Mouse (Mus musculus) forebrain, embryonic 11.5 days (tissue): ENCODE results near the gene Syne2. TPM values are rescaled to one million over a fixed set of nuclear protein-coding genes. Genes with fewer than 3 reads are reported as not detected.

Source experiments
- ATAC-seq: fragments of 200-750 bp; cut with Nextera tagmentation; replicated peaks from 2 replicates; pipeline ENCODE4 v1.8.0; 2017; ENCODE audit warnings: moderate TSS enrichment; ENCODE audit not compliant: low FRiP score
- DNase-seq: peaks from one replicate; pipeline ENCODE4 v3.0.0-alpha.2; 2017; ENCODE audit warnings: low spot score
- H3K27ac ChIP-seq: fragments of 300-500 bp; sonication (generic); 2 replicates; pipeline ENCODE4 v1.5.1; 2014; ENCODE audit warnings: low read depth, low read length
- H3K27me3 ChIP-seq: fragments of 300-500 bp; sonication (generic); 2 replicates; pipeline ENCODE4 v1.6.1; 2014; ENCODE audit warnings: mild to moderate bottlenecking, low read length, mixed read lengths; ENCODE audit not compliant: control insufficient read depth, insufficient read depth
- H3K36me3 ChIP-seq: fragments of 300-500 bp; sonication (generic); 2 replicates; pipeline ENCODE4 v1.6.1; 2014; ENCODE audit warnings: mild to moderate bottlenecking, low read length, moderate library complexity, mixed read lengths; ENCODE audit not compliant: control insufficient read depth, insufficient read depth
- H3K4me1 ChIP-seq: fragments of 300-500 bp; sonication (generic); replicated peaks from 2 replicates; pipeline ENCODE4 v1.6.1; 2014; ENCODE audit warnings: low read length, mixed read lengths; ENCODE audit not compliant: control insufficient read depth, insufficient read depth
- H3K4me2 ChIP-seq: fragments of 300-500 bp; sonication (generic); 2 replicates; pipeline ENCODE4 v1.6.1; 2014; ENCODE audit warnings: low read depth, mild to moderate bottlenecking, low read length, moderate library complexity, mixed read lengths; ENCODE audit not compliant: severe bottlenecking
- H3K4me3 ChIP-seq: fragments of 300-500 bp; sonication (generic); 2 replicates; pipeline ENCODE4 v1.5.1; 2014; ENCODE audit warnings: low read depth, low read length
- H3K9ac ChIP-seq: fragments of 300-500 bp; sonication (generic); 2 replicates; pipeline ENCODE4 v1.6.1; 2014; ENCODE audit warnings: low read length
- H3K9me3 ChIP-seq: fragments of 300-500 bp; sonication (generic); 2 replicates; pipeline ENCODE4 v1.6.1; 2016; ENCODE audit warnings: low read length, mixed read lengths; ENCODE audit not compliant: control insufficient read depth
- WGBS: fragments of 180-500 bp; shearing (Covaris S2); extraction: QIAGEN DNeasy Blood & Tissue Kit; methylation state at CpG from one replicate; pipeline ENCODE4 v1.1.7; 2014; 5-methylcytosine and 5-hydroxymethylcytosine counted together
- polyA plus RNA-seq: library from polyadenylated mRNA; unstranded; fragments of >200 nt; fragmentation: Nextera tagmentation; extraction: Ambion mirVana; gene quantifications from 2 replicates; pipeline ENCODE4 v1.2.1, GENCODE M21; 2014

Syne2 gene
- polyA plus RNA-seq, 1 experiment from 2014 or later, result 127 TPM

DNA sequence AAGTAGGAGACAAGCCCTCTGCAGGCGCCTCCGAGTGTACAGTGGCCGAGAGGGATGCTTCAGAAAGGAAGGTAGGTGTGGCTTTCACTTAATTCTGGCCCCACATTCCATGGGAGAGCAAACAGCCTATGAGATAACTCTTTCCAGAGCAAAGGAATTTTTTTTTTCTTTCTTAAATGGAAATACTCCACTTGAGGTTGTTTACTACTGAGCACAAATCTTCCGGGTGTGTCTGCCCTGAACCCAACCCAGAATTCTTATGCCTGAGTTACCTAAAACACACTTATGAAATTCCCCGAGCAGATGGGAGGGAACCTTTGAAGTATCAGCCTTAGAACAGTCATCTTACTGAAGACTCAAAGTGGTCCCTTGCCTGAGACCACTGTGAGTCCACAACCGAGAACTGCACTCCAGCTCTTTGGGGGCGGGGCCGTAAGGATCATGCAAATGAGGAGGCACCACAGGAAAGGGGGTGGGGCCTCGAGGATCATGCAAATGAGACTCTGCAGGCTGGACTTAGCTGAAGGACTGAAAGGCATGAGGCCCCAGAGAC, 186.8 kb downstream of the Syne2 start:
- no peak overlapping the region for H3K4me3 ChIP-seq
- DNase-seq (peak; percentile 87), ATAC-seq (peak; percentile 95)
- no peak overlapping the region for H3K9ac ChIP-seq
- 39% methylated on average over 9 of the region's 9 CpGs for WGBS
- peaks cover 2% of the 10 kb centered on the region for H3K36me3 ChIP-seq
- no peaks in the 10 kb centered on the region for H3K27me3 ChIP-seq
- no peak overlapping the region for H3K27ac ChIP-seq
- no peak overlapping the region for H3K4me2 ChIP-seq
- no peaks in the 10 kb centered on the region for H3K9me3 ChIP-seq
- peaks cover 2% of the 10 kb centered on the region; the same call in 1 of the 2 replicates for H3K4me1 ChIP-seq

DNA sequence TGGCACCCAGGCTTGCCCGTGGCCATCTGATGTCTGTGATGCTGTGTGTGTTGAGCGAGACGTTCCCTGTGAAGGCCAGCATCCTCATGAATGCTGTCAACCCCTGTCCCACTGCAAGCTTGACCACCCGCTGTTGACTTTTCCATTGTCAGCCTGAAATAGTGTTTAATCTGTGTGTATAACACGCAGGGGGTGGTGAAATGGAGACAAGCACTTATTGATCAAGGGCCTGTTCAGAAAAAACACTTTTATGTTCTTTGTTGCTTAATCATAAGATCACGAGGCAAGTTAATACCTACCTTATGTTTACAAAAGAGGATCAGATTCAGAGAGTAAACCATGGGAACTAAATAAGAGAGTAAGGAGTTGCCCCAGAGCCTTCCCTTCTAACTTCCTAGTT, 191.1 kb downstream of the Syne2 start:
- Histone ChIP-seq H3K27ac (no peak overlapping the region), H3K4me2 (no peak overlapping the region), H3K4me3 (no peak overlapping the region), H3K27me3 (no peaks in the 10 kb centered on the region), H3K4me1 (peaks cover 2% of the 10 kb centered on the region; the same call in 1 of the 2 replicates), H3K36me3 (peaks cover 3% of the 10 kb centered on the region), H3K9ac (no peak overlapping the region), H3K9me3 (no peaks in the 10 kb centered on the region)
- DNase-seq, result no peak
- WGBS, result 71% methylated on average over 6 of the region's 6 CpGs
- ATAC-seq, result no peak

- Histone ChIP-seq H3K9ac (no peak overlapping the region), H3K27ac (no peak overlapping the region), H3K36me3 (peaks cover 6% of the 10 kb centered on the region; the same call in 1 of the 2 replicates), H3K4me3 (no peak overlapping the region), H3K9me3 (no peaks in the 10 kb centered on the region), H3K4me1 (no peaks in the 10 kb centered on the region; the same call in 1 of the 2 replicates), H3K27me3 (no peaks in the 10 kb centered on the region), H3K4me2 (no peak overlapping the region)
- WGBS, result 90% methylated on average over 3 of the region's 4 CpGs
- no peak for ATAC-seq
- no peak for DNase-seq
Measured at GRCm38 (mm10) chr12:76012789-76013188, 194.9 kb downstream of the Syne2 start.

DNA sequence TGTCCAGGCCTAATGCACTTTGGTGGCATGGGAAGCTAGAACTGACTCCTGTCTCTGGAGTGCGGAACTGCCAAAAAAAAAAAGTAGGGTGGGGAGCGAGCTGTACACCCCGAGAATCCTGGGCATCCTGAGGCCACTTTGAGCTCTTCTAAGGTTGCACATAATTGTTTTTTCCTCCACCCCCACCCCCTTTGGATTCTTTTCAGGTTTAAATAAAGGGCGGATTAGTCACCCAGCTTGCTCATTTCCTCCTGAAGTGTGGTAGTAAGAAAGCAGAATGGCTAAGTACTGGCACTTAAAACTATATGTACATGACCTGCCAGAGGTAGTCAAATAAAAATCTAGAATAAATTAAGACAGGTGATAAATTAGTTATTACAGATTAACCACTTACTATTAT, 195.5 kb downstream of the Syne2 start:
- no peaks in the 10 kb centered on the region; the same call in 1 of the 2 replicates for H3K4me1 ChIP-seq
- no peaks in the 10 kb centered on the region for H3K27me3 ChIP-seq
- no peak overlapping the region for H3K4me2 ChIP-seq
- no peak for ATAC-seq
- no peak overlapping the region for H3K27ac ChIP-seq
- H3K4me3 ChIP-seq, result no peak overlapping the region
- WGBS, result 23% methylated on average over 4 of the region's 4 CpGs
- H3K9me3 ChIP-seq, result no peaks in the 10 kb centered on the region
- no peak overlapping the region for H3K9ac ChIP-seq
- DNase-seq, result no peak
- peaks cover 6% of the 10 kb centered on the region; the same call in 1 of the 2 replicates for H3K36me3 ChIP-seq

GRCm38 (mm10) chr12:76015026-76015425, 197.1 kb downstream of the Syne2 start:
- Histone ChIP-seq H3K4me2 (no peak overlapping the region), H3K9me3 (no peaks in the 10 kb centered on the region), H3K36me3 (peaks cover 5% of the 10 kb centered on the region), H3K4me3 (no peak overlapping the region), H3K27ac (no peak overlapping the region), H3K27me3 (no peaks in the 10 kb centered on the region), H3K4me1 (no peaks in the 10 kb centered on the region; the same call in 1 of the 2 replicates), H3K9ac (no peak overlapping the region)
- no peak for DNase-seq
- no peak for ATAC-seq
- WGBS, result 81% methylated on average over 15 of the region's 15 CpGs

DNA sequence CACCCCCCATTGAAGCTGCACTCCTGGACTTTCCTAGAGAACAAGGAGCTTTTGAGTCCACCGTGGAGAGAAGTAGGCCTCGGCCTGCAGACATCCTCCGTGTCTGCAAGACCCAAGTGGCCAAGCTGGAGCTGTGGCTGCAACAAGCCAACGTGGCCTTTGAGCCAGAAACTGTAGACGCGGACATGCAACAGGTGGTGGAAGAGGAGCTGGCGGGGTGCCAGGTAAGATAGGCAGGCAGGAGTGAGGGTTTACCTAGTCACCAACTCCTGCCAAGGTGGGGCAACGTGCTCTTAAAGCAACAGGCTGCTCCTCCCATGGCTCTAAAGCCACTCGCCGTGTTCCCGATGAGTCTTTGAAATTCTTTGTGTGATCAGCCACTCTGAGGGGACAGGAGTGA, 197.6 kb downstream of the Syne2 start:
- H3K9me3 ChIP-seq, result no peaks in the 10 kb centered on the region
- H3K27ac ChIP-seq, result no peak overlapping the region
- H3K4me3 ChIP-seq, result no peak overlapping the region
- no peaks in the 10 kb centered on the region for H3K27me3 ChIP-seq
- ATAC-seq, result no peak
- WGBS, result 90% methylated on average over 11 of the region's 11 CpGs
- peaks cover 9% of the 10 kb centered on the region for H3K36me3 ChIP-seq
- H3K9ac ChIP-seq, result no peak overlapping the region
- DNase-seq, result no peak
- H3K4me1 ChIP-seq, result no peaks in the 10 kb centered on the region; the same call in 1 of the 2 replicates
- no peak overlapping the region for H3K4me2 ChIP-seq

DNA sequence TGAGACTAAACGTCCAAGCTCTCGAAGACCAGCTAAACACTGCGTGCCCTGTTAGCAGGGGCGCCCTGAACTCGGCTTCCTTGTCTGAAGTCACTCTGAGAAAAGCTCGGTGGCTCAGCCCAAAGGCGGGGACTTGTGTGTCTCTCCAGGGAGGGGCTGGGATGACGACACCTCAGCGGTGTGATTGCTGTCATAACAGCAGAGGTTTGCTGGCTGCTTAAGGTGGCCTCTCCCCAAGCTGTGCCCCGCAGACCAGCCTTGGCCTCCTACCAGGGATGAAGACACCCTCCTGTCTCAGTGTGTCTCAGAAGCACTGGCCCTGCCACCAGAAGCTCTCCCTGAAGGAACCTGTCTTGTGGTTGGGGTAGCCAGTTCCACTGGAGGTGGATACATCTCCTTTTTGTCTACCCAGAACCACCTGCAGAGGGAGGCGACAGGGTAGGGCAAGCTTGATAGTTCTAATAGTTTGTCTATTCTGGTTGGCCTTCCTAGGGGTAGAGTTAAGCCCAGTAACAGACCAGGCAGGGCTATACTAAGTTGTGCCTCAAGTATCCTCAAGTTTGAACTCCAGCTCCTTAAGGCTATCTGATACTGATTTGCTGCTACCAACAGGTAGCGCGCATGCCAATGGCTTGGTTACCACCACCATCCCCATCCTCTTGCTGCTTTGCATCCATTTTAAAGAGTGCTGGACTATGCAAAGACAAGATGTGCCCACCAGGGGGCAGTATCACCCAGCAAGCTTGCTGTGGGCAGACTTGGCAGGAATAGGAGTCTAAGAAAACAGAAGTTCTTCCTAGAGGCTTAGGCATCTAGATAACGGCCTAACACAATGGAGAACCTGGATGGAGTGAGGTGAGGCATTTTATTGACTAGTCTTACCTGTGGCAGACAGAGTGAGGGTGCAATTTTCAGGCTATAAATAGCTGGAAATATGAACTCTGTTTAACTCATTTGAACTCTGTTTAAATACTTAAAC, 198.5 kb downstream of the Syne2 start:
- H3K9me3 ChIP-seq, result no peaks in the 10 kb centered on the region
- DNase-seq (peak; percentile 89), ATAC-seq (no peak; the same call in 1 of the 2 replicates)
- no peak overlapping the region for H3K9ac ChIP-seq
- H3K27ac ChIP-seq, result no peak overlapping the region
- H3K4me2 ChIP-seq, result no peak overlapping the region
- WGBS, result 74% methylated on average over 14 of the region's 14 CpGs
- no peak overlapping the region for H3K4me3 ChIP-seq
- H3K27me3 ChIP-seq, result no peaks in the 10 kb centered on the region
- peaks cover 10% of the 10 kb centered on the region for H3K36me3 ChIP-seq
- no peaks in the 10 kb centered on the region; the same call in 1 of the 2 replicates for H3K4me1 ChIP-seq

DNA sequence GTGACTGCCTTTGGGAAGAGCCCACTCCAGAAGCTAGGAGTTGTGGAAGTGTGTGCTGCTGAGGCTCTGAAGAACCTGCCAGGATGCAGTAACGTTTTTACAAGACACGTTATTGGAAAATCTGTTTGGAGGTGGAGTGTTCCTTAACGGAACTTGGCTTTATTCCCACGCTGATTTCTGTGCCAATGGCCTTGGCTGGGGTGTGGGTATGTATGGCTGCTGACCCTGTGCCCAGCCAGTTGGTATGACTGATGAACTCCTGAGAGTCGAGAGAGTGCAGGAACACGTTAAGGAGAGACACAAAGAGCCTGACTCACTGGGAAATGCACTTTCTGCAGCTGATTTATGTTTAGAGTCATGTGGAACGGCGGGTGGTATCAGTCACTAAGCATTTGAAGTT, 200.7 kb downstream of the Syne2 start:
- Histone ChIP-seq H3K36me3 (peaks cover 10% of the 10 kb centered on the region), H3K27ac (no peak overlapping the region), H3K4me1 (no peaks in the 10 kb centered on the region), H3K9ac (no peak overlapping the region), H3K27me3 (no peaks in the 10 kb centered on the region), H3K9me3 (no peaks in the 10 kb centered on the region), H3K4me2 (no peak overlapping the region), H3K4me3 (no peak overlapping the region)
- ATAC-seq (no peak), DNase-seq (no peak)
- 91% methylated on average over 8 of the region's 8 CpGs for WGBS
